Mouse (Mus musculus): ENCODE data around the gene Sppl3. TPM values are rescaled to one million over a fixed set of nuclear protein-coding genes. Genes with fewer than 3 reads are reported as not detected.

Sppl3 gene
- polyA plus RNA-seq, 1 experiment from 2014 or later, result 13.3 TPM

- Histone ChIP-seq H3K27ac (no peak overlapping the region), H3K4me1 (peaks cover 18% of the 10 kb centered on the region), H3K36me3 (replicated peaks) (no peaks in the 10 kb centered on the region), H3K27me3 (ENCODE audit: poor library complexity, severe bottlenecking) (peaks cover 3% of the 10 kb centered on the region; the same call in 1 of the 2 replicates), H3K9me3 (no peaks in the 10 kb centered on the region), H3K4me3 (no peak overlapping the region)
- no peak for DNase-seq (ENCODE audit: extremely low spot score, low spot score)
Observed at GRCm38 (mm10) chr5:114976935-114977334, 34.0 kb upstream of the Sppl3 start.

- DNase-seq (ENCODE audit: extremely low spot score, low spot score), result no peak
- no peak overlapping the region for H3K27ac ChIP-seq
- H3K9me3 ChIP-seq, result no peaks in the 10 kb centered on the region
- peaks cover 18% of the 10 kb centered on the region for H3K4me1 ChIP-seq
- no peaks in the 10 kb centered on the region for H3K36me3 ChIP-seq (replicated peaks)
- H3K27me3 ChIP-seq (ENCODE audit: poor library complexity, severe bottlenecking), result peaks cover 3% of the 10 kb centered on the region; the same call in 1 of the 2 replicates
- no peak overlapping the region for H3K4me3 ChIP-seq
- 76% methylated on average over 11 of the region's 11 CpGs for WGBS
Observed at GRCm38 (mm10) chr5:114978473-114978872, 32.5 kb upstream of the Sppl3 start.

- Histone ChIP-seq H3K36me3 (replicated peaks) (no peaks in the 10 kb centered on the region), H3K4me1 (peaks cover 18% of the 10 kb centered on the region), H3K27ac (peak overlapping the region; percentile 71), H3K4me3 (peak overlapping the region; percentile 54), H3K27me3 (ENCODE audit: poor library complexity, severe bottlenecking) (peaks cover 3% of the 10 kb centered on the region; the same call in 1 of the 2 replicates), H3K9me3 (no peaks in the 10 kb centered on the region)
- WGBS, result 1% methylated on average over 6 of the region's 6 CpGs
- peak; percentile 42 for DNase-seq (ENCODE audit: extremely low spot score, low spot score)
Observed at GRCm38 (mm10) chr5:114978888-114979249, 32.1 kb upstream of the Sppl3 start.

- Histone ChIP-seq H3K27ac (peak overlapping the region; percentile 71), H3K4me3 (peak overlapping the region; percentile 54), H3K36me3 (replicated peaks) (no peaks in the 10 kb centered on the region), H3K4me1 (peaks cover 18% of the 10 kb centered on the region), H3K27me3 (ENCODE audit: poor library complexity, severe bottlenecking) (peaks cover 3% of the 10 kb centered on the region; the same call in 1 of the 2 replicates), H3K9me3 (no peaks in the 10 kb centered on the region)
- WGBS, result 7% methylated on average over 32 of the region's 32 CpGs
- DNase-seq (ENCODE audit: extremely low spot score, low spot score), result peak; percentile 78
Observed at GRCm38 (mm10) chr5:114979250-114980121, 31.5 kb upstream of the Sppl3 start.

GRCm38 (mm10) chr5:114980122-114980748, 30.7 kb upstream of the Sppl3 start:
- DNase-seq (ENCODE audit: extremely low spot score, low spot score), result peak; percentile 30
- WGBS, result 18% methylated on average over 16 of the region's 16 CpGs

GRCm38 (mm10) chr5:114982001-114982400, 28.9 kb upstream of the Sppl3 start:
- H3K4me3 ChIP-seq, result no peak overlapping the region
- WGBS, result 57% methylated on average over 15 of the region's 15 CpGs
- no peak for DNase-seq (ENCODE audit: extremely low spot score, low spot score)
- H3K36me3 ChIP-seq (replicated peaks), result no peaks in the 10 kb centered on the region
- H3K9me3 ChIP-seq, result no peaks in the 10 kb centered on the region
- H3K27ac ChIP-seq, result no peak overlapping the region
- H3K27me3 ChIP-seq (ENCODE audit: poor library complexity, severe bottlenecking), result peaks cover 3% of the 10 kb centered on the region; the same call in 1 of the 2 replicates
- peaks cover 18% of the 10 kb centered on the region for H3K4me1 ChIP-seq

More at GRCm38 (mm10) chr5:114980122-114980748, 30.7 kb upstream of the Sppl3 start:
- H3K27ac ChIP-seq, result peak overlapping the region; percentile 71
- no peaks in the 10 kb centered on the region for H3K36me3 ChIP-seq (replicated peaks)
- peaks cover 18% of the 10 kb centered on the region for H3K4me1 ChIP-seq
- H3K27me3 ChIP-seq (ENCODE audit: poor library complexity, severe bottlenecking), result peaks cover 3% of the 10 kb centered on the region; the same call in 1 of the 2 replicates
- no peaks in the 10 kb centered on the region for H3K9me3 ChIP-seq
- peak overlapping the region; percentile 54 for H3K4me3 ChIP-seq

GRCm38 (mm10) chr5:114985074-114985473, 25.9 kb upstream of the Sppl3 start:
- no peak for DNase-seq (ENCODE audit: extremely low spot score, low spot score)
- H3K27ac ChIP-seq, result no peak overlapping the region
- peaks cover 5% of the 10 kb centered on the region for H3K4me1 ChIP-seq

GRCm38 (mm10) chr5:114996447-114996846, 14.5 kb upstream of the Sppl3 start:
- no peaks in the 10 kb centered on the region for H3K9me3 ChIP-seq
- H3K27ac ChIP-seq, result no peak overlapping the region
- no peak overlapping the region for H3K4me3 ChIP-seq
- WGBS, result 88% methylated on average over 16 of the region's 16 CpGs
- no peaks in the 10 kb centered on the region for H3K27me3 ChIP-seq (ENCODE audit: poor library complexity, severe bottlenecking)
- no peaks in the 10 kb centered on the region for H3K36me3 ChIP-seq (replicated peaks)
- no peak for DNase-seq (ENCODE audit: extremely low spot score, low spot score)
- H3K4me1 ChIP-seq, result 0 out of 2 replicates have a peak, but pooled peaks cover 5% of the 10 kb centered on the region

More at GRCm38 (mm10) chr5:114985074-114985473, 25.9 kb upstream of the Sppl3 start:
- peaks cover 2% of the 10 kb centered on the region; the same call in 1 of the 2 replicates for H3K27me3 ChIP-seq (ENCODE audit: poor library complexity, severe bottlenecking)
- no peaks in the 10 kb centered on the region for H3K36me3 ChIP-seq (replicated peaks)
- H3K9me3 ChIP-seq, result no peaks in the 10 kb centered on the region
- H3K4me3 ChIP-seq, result no peak overlapping the region

- WGBS, result 79% methylated on average over 6 of the region's 6 CpGs
- H3K4me1 ChIP-seq, result 0 out of 2 replicates have a peak, but pooled peaks cover 2% of the 10 kb centered on the region
- no peak overlapping the region for H3K4me3 ChIP-seq
- no peak overlapping the region for H3K27ac ChIP-seq
- no peaks in the 10 kb centered on the region for H3K36me3 ChIP-seq (replicated peaks)
- no peaks in the 10 kb centered on the region for H3K9me3 ChIP-seq
- H3K27me3 ChIP-seq (ENCODE audit: poor library complexity, severe bottlenecking), result no peaks in the 10 kb centered on the region
- DNase-seq (ENCODE audit: extremely low spot score, low spot score), result no peak
Observed at GRCm38 (mm10) chr5:114997327-114997726, 13.6 kb upstream of the Sppl3 start.

- 76% methylated on average over 2 of the region's 2 CpGs for WGBS
- Histone ChIP-seq H3K36me3 (replicated peaks) (no peaks in the 10 kb centered on the region), H3K4me3 (no peak overlapping the region), H3K4me1 (0 out of 2 replicates have a peak, but pooled peaks cover 7% of the 10 kb centered on the region), H3K9me3 (no peaks in the 10 kb centered on the region), H3K27ac (no peak overlapping the region), H3K27me3 (ENCODE audit: poor library complexity, severe bottlenecking) (no peaks in the 10 kb centered on the region)
- no peak for DNase-seq (ENCODE audit: extremely low spot score, low spot score)
Observed at GRCm38 (mm10) chr5:115000503-115000902, 10.4 kb upstream of the Sppl3 start.

GRCm38 (mm10) chr5:115001464-115001863, 9.5 kb upstream of the Sppl3 start:
- Histone ChIP-seq H3K9me3 (no peaks in the 10 kb centered on the region), H3K27ac (no peak overlapping the region), H3K36me3 (replicated peaks) (no peaks in the 10 kb centered on the region), H3K4me3 (no peak overlapping the region), H3K4me1 (0 out of 2 replicates have a peak, but pooled peaks cover 7% of the 10 kb centered on the region), H3K27me3 (ENCODE audit: poor library complexity, severe bottlenecking) (no peaks in the 10 kb centered on the region)
- DNase-seq (ENCODE audit: extremely low spot score, low spot score), result no peak
- 80% methylated on average over 8 of the region's 8 CpGs for WGBS

- no peaks in the 10 kb centered on the region for H3K9me3 ChIP-seq
- no peaks in the 10 kb centered on the region for H3K36me3 ChIP-seq (replicated peaks)
- H3K4me1 ChIP-seq, result 0 out of 2 replicates have a peak, but pooled peaks cover 7% of the 10 kb centered on the region
- no peak overlapping the region for H3K4me3 ChIP-seq
- no peak for DNase-seq (ENCODE audit: extremely low spot score, low spot score)
- 81% methylated on average over 6 of the region's 6 CpGs for WGBS
- no peaks in the 10 kb centered on the region for H3K27me3 ChIP-seq (ENCODE audit: poor library complexity, severe bottlenecking)
- no peak overlapping the region for H3K27ac ChIP-seq
Observed at GRCm38 (mm10) chr5:115002781-115003180, 8.2 kb upstream of the Sppl3 start.
